Mouse (Mus musculus) neural tube, embryonic 13.5 days (tissue): Measurements from ENCODE around the gene Racgap1. TPM values are rescaled to one million over a fixed set of nuclear protein-coding genes. Genes with fewer than 3 reads are reported as not detected.

Experiments used
- ATAC-seq: fragments of 200-750 bp; cut with Nextera tagmentation; 2 replicates; pipeline ENCODE4 v1.8.0; 2017; ENCODE audit warnings: low read depth, mild to moderate bottlenecking, moderate TSS enrichment, moderate library complexity
- H3K27ac ChIP-seq: fragments of 300-500 bp; sonication (generic); replicated peaks from 2 replicates; pipeline ENCODE4 v1.5.1; 2015; ENCODE audit warnings: moderate library complexity, mild to moderate bottlenecking, inconsistent platforms
- H3K27me3 ChIP-seq: fragments of 300-500 bp; sonication (generic); 2 replicates; pipeline ENCODE4 v1.6.1; 2015; ENCODE audit warnings: mild to moderate bottlenecking, inconsistent platforms
- H3K36me3 ChIP-seq: fragments of 300-500 bp; sonication (generic); 2 replicates; pipeline ENCODE4 v1.6.1; 2015; ENCODE audit warnings: mild to moderate bottlenecking, inconsistent platforms
- H3K4me1 ChIP-seq: fragments of 300-500 bp; sonication (generic); replicated peaks from 2 replicates; pipeline ENCODE4 v1.6.1; 2015; ENCODE audit warnings: inconsistent platforms
- H3K4me2 ChIP-seq: fragments of 300-500 bp; sonication (generic); 2 replicates; pipeline ENCODE4 v1.6.1; 2015; ENCODE audit warnings: inconsistent platforms, mild to moderate bottlenecking, moderate library complexity
- H3K4me3 ChIP-seq: fragments of 300-500 bp; sonication (generic); 2 replicates; pipeline ENCODE4 v1.5.1; 2015; ENCODE audit warnings: mild to moderate bottlenecking, inconsistent platforms
- H3K9ac ChIP-seq: fragments of 300-500 bp; sonication (generic); 2 replicates; pipeline ENCODE4 v1.6.1; 2015; ENCODE audit warnings: moderate library complexity, mild to moderate bottlenecking, inconsistent platforms
- H3K9me3 ChIP-seq: fragments of 300-500 bp; sonication (generic); 2 replicates; pipeline ENCODE4 v1.6.1; 2016; ENCODE audit warnings: inconsistent platforms
- WGBS: fragments of 180-500 bp; shearing (Covaris S2); methylation state at CpG from one replicate; pipeline ENCODE4 v1.1.7; 2015; 5-methylcytosine and 5-hydroxymethylcytosine counted together
- polyA plus RNA-seq: library from polyadenylated mRNA; unstranded; fragments of >200 nt; fragmentation: Nextera tagmentation; extraction: Ambion mirVana; gene quantifications from 2 replicates; pipeline ENCODE4 v1.2.1, GENCODE M21; 2015

Racgap1 gene
- polyA plus RNA-seq, 1 experiment from 2014 or later, result 130 TPM

- Histone ChIP-seq H3K9me3 (no peaks in the 10 kb centered on the region), H3K4me3 (no peak overlapping the region), H3K36me3 (peaks cover 7% of the 10 kb centered on the region), H3K27me3 (no peaks in the 10 kb centered on the region), H3K4me1 (peaks cover 73% of the 10 kb centered on the region), H3K9ac (peak overlapping the region; percentile 56), H3K4me2 (peak overlapping the region; percentile 2; the same call in 1 of the 2 replicates), H3K27ac (peak overlapping the region; percentile 87)
- WGBS, result 41% methylated on average over 7 of the region's 7 CpGs
- no peak for ATAC-seq
These were observed 6.7 kb downstream of the Racgap1 start for GRCm38 (mm10) chr15:99644776-99645175.

- Histone ChIP-seq H3K4me2 (peak overlapping the region; percentile 6; the same call in 1 of the 2 replicates), H3K36me3 (peaks cover 16% of the 10 kb centered on the region), H3K27me3 (no peaks in the 10 kb centered on the region), H3K4me3 (no peak overlapping the region), H3K9ac (no peak overlapping the region), H3K27ac (peak overlapping the region; percentile 85), H3K4me1 (peaks cover 63% of the 10 kb centered on the region), H3K9me3 (no peaks in the 10 kb centered on the region)
- 60% methylated on average over 10 of the region's 10 CpGs for WGBS
- peak; percentile 32; the same call in 1 of the 2 replicates for ATAC-seq
These were observed 7.6 kb downstream of the Racgap1 start for GRCm38 (mm10) chr15:99643832-99644231.

GRCm38 (mm10) chr15:99642622-99643021 is 8.8 kb downstream of the Racgap1 start:
- H3K4me1 ChIP-seq, result peaks cover 56% of the 10 kb centered on the region

GRCm38 (mm10) chr15:99638124-99638485 is 13.4 kb downstream of the Racgap1 start:
- no peaks in the 10 kb centered on the region for H3K27me3 ChIP-seq
- 62% methylated on average over 5 of the region's 5 CpGs for WGBS
- H3K4me1 ChIP-seq, result peaks cover 33% of the 10 kb centered on the region
- peak overlapping the region; percentile 94 for H3K27ac ChIP-seq
- no peak overlapping the region for H3K4me3 ChIP-seq
- peak; percentile 58; the same call in 1 of the 2 replicates for ATAC-seq
- H3K9me3 ChIP-seq, result no peaks in the 10 kb centered on the region
- H3K9ac ChIP-seq, result no peak overlapping the region
- peaks cover 41% of the 10 kb centered on the region for H3K36me3 ChIP-seq
- H3K4me2 ChIP-seq, result no peak overlapping the region

More at GRCm38 (mm10) chr15:99642622-99643021, 8.8 kb downstream of the Racgap1 start:
- Histone ChIP-seq H3K36me3 (peaks cover 16% of the 10 kb centered on the region), H3K27ac (peak overlapping the region; percentile 85), H3K4me2 (peak overlapping the region; percentile 18), H3K4me3 (no peak overlapping the region), H3K9ac (peak overlapping the region; percentile 49), H3K9me3 (no peaks in the 10 kb centered on the region), H3K27me3 (no peaks in the 10 kb centered on the region)
- ATAC-seq, result no peak
- 38% methylated on average over 6 of the region's 6 CpGs for WGBS

GRCm38 (mm10) chr15:99637405-99638123 is 13.9 kb downstream of the Racgap1 start:
- H3K36me3 ChIP-seq, result peaks cover 46% of the 10 kb centered on the region
- H3K4me2 ChIP-seq, result peak overlapping the region; percentile 41
- H3K9me3 ChIP-seq, result no peaks in the 10 kb centered on the region
- peak overlapping the region; percentile 6; the same call in 1 of the 2 replicates for H3K4me3 ChIP-seq
- H3K9ac ChIP-seq, result peak overlapping the region; percentile 59
- H3K27me3 ChIP-seq, result no peaks in the 10 kb centered on the region
- peak; percentile 79 for ATAC-seq
- peaks cover 29% of the 10 kb centered on the region for H3K4me1 ChIP-seq
- H3K27ac ChIP-seq, result peak overlapping the region; percentile 94
- WGBS, result 36% methylated on average over 12 of the region's 12 CpGs

- WGBS, result 90% methylated on average over 7 of the region's 7 CpGs
- no peak for ATAC-seq
- H3K36me3 ChIP-seq, result peaks cover 67% of the 10 kb centered on the region
- H3K9ac ChIP-seq, result no peak overlapping the region
- H3K27ac ChIP-seq, result no peak overlapping the region
- H3K4me2 ChIP-seq, result no peak overlapping the region
- H3K4me1 ChIP-seq, result peaks cover 25% of the 10 kb centered on the region
- no peaks in the 10 kb centered on the region for H3K27me3 ChIP-seq
- no peaks in the 10 kb centered on the region for H3K9me3 ChIP-seq
- H3K4me3 ChIP-seq, result no peak overlapping the region
These were observed 16.8 kb downstream of the Racgap1 start for GRCm38 (mm10) chr15:99634702-99635101.

GRCm38 (mm10) chr15:99631618-99632017 is 19.8 kb downstream of the Racgap1 start:
- H3K27me3 ChIP-seq, result no peaks in the 10 kb centered on the region
- H3K27ac ChIP-seq, result no peak overlapping the region
- H3K9ac ChIP-seq, result no peak overlapping the region
- H3K4me2 ChIP-seq, result no peak overlapping the region
- H3K9me3 ChIP-seq, result no peaks in the 10 kb centered on the region
- ATAC-seq, result no peak
- peaks cover 86% of the 10 kb centered on the region for H3K36me3 ChIP-seq
- no peak overlapping the region for H3K4me3 ChIP-seq
- peaks cover 10% of the 10 kb centered on the region for H3K4me1 ChIP-seq

- Histone ChIP-seq H3K9me3 (no peaks in the 10 kb centered on the region), H3K4me3 (no peak overlapping the region), H3K4me2 (no peak overlapping the region), H3K27ac (no peak overlapping the region), H3K36me3 (peaks cover 66% of the 10 kb centered on the region), H3K9ac (no peak overlapping the region), H3K4me1 (peaks cover 25% of the 10 kb centered on the region), H3K27me3 (no peaks in the 10 kb centered on the region)
- WGBS, result 97% methylated on average over 10 of the region's 11 CpGs
- no peak for ATAC-seq
These were observed 29.4 kb downstream of the Racgap1 start for GRCm38 (mm10) chr15:99622063-99622462.

- no peaks in the 10 kb centered on the region for H3K9me3 ChIP-seq
- H3K4me1 ChIP-seq, result peaks cover 34% of the 10 kb centered on the region
- H3K27me3 ChIP-seq, result no peaks in the 10 kb centered on the region
- H3K4me2 ChIP-seq, result no peak overlapping the region
- no peak overlapping the region for H3K9ac ChIP-seq
- peak overlapping the region; percentile 50 for H3K27ac ChIP-seq
- peaks cover 43% of the 10 kb centered on the region for H3K36me3 ChIP-seq
- WGBS, result 49% methylated on average over 4 of the region's 4 CpGs
- no peak for ATAC-seq
- H3K4me3 ChIP-seq, result no peak overlapping the region
These were observed 31.6 kb downstream of the Racgap1 start for GRCm38 (mm10) chr15:99619821-99620220.

- Histone ChIP-seq H3K27me3 (peaks cover 5% of the 10 kb centered on the region; the same call in 1 of the 2 replicates), H3K27ac (peak overlapping the region; percentile 50; the same call in 1 of the 2 replicates), H3K36me3 (peaks cover 32% of the 10 kb centered on the region), H3K4me3 (no peak overlapping the region), H3K4me2 (no peak overlapping the region), H3K9ac (no peak overlapping the region), H3K9me3 (no peaks in the 10 kb centered on the region), H3K4me1 (peaks cover 46% of the 10 kb centered on the region)
- no peak for ATAC-seq
- WGBS, result 80% methylated on average over 3 of the region's 3 CpGs
These were observed 32.9 kb downstream of the Racgap1 start for GRCm38 (mm10) chr15:99618595-99618994.

- 0 out of 2 replicates have a peak, but pooled peaks cover 3% of the 10 kb centered on the region for H3K36me3 ChIP-seq
- no peaks in the 10 kb centered on the region for H3K9me3 ChIP-seq
- H3K9ac ChIP-seq, result peak overlapping the region; percentile 48; the same call in 1 of the 2 replicates
- 72% methylated on average over 9 of the region's 9 CpGs for WGBS
- H3K27ac ChIP-seq, result peak overlapping the region; percentile 76
- no peak for ATAC-seq
- peaks cover 53% of the 10 kb centered on the region for H3K4me1 ChIP-seq
- H3K27me3 ChIP-seq, result peaks cover 5% of the 10 kb centered on the region; the same call in 1 of the 2 replicates
- H3K4me3 ChIP-seq, result no peak overlapping the region
- H3K4me2 ChIP-seq, result 0 out of 2 replicates have a peak overlapping the region, but pooled peaks have one; percentile 9
These were observed 36.2 kb downstream of the Racgap1 start for GRCm38 (mm10) chr15:99615246-99615645.

GRCm38 (mm10) chr15:99614753-99615152 is 36.7 kb downstream of the Racgap1 start:
- WGBS, result 16% methylated on average over 12 of the region's 12 CpGs
- Histone ChIP-seq H3K4me2 (0 out of 2 replicates have a peak overlapping the region, but pooled peaks have one; percentile 9), H3K4me1 (peaks cover 50% of the 10 kb centered on the region), H3K27ac (peak overlapping the region; percentile 76), H3K27me3 (peaks cover 5% of the 10 kb centered on the region; the same call in 1 of the 2 replicates), H3K9me3 (no peaks in the 10 kb centered on the region), H3K36me3 (0 out of 2 replicates have a peak, but pooled peaks cover 2% of the 10 kb centered on the region), H3K9ac (peak overlapping the region; percentile 48), H3K4me3 (no peak overlapping the region)
- peak; percentile 38; the same call in 1 of the 2 replicates for ATAC-seq
